Mouse (Mus musculus): Measurements from ENCODE around the gene Cdca7l. TPM values are rescaled to one million over a fixed set of nuclear protein-coding genes. Genes with fewer than 3 reads are reported as not detected.
"Not testable (repeated sequence)": the region's sequence is repeated elsewhere in the genome, so short reads cannot be mapped to it uniquely, and the experiment has no call there.

Gene Cdca7l
- total RNA-seq (2014; fragmentation: Nextera tagmentation) = 63.2 and 75.7 TPM in 2 replicates
- 130 and 145 TPM in 2 replicates for total RNA-seq (2017)

GRCm38 (mm10) chr12:117803989-117804388 is at the start of gene Cdca7l:
Gene Cdca7l, plus strand, starts transcription at chr12:117804289.
- ATAC-seq (replicated peaks; ENCODE audit: poor library complexity, severe bottlenecking) = not testable (repeated sequence)

- ATAC-seq (replicated peaks; ENCODE audit: poor library complexity, severe bottlenecking) = peak; percentile 28; the same call in 1 of the 2 replicates
Observed at GRCm38 (mm10) chr12:117756010-117756409, 48.1 kb upstream of the Cdca7l start.

- ATAC-seq (replicated peaks; ENCODE audit: poor library complexity, severe bottlenecking) = no peak
Observed at GRCm38 (mm10) chr12:117760373-117760772, 43.7 kb upstream of the Cdca7l start.

- ATAC-seq (replicated peaks; ENCODE audit: poor library complexity, severe bottlenecking) = no peak
Observed at GRCm38 (mm10) chr12:117760846-117761245, 43.2 kb upstream of the Cdca7l start.

- ATAC-seq (replicated peaks; ENCODE audit: poor library complexity, severe bottlenecking) = no peak
Observed at GRCm38 (mm10) chr12:117761698-117762097, 42.4 kb upstream of the Cdca7l start.

- ATAC-seq (replicated peaks; ENCODE audit: poor library complexity, severe bottlenecking) = no peak
Observed at GRCm38 (mm10) chr12:117763247-117763646, 40.8 kb upstream of the Cdca7l start.

GRCm38 (mm10) chr12:117764839-117765238 is 39.2 kb upstream of the Cdca7l start:
- ATAC-seq (replicated peaks; ENCODE audit: poor library complexity, severe bottlenecking) = peak; percentile 92

GRCm38 (mm10) chr12:117769113-117769512 is 35.0 kb upstream of the Cdca7l start:
- ATAC-seq (replicated peaks; ENCODE audit: poor library complexity, severe bottlenecking) = peak; percentile 48

- no peak for ATAC-seq (replicated peaks; ENCODE audit: poor library complexity, severe bottlenecking)
Observed at GRCm38 (mm10) chr12:117770211-117770610, 33.9 kb upstream of the Cdca7l start.

- ATAC-seq (replicated peaks; ENCODE audit: poor library complexity, severe bottlenecking) = no peak
Observed at GRCm38 (mm10) chr12:117771156-117771555, 32.9 kb upstream of the Cdca7l start.

- peak; percentile 82 for ATAC-seq (replicated peaks; ENCODE audit: poor library complexity, severe bottlenecking)
Observed at GRCm38 (mm10) chr12:117772638-117773037, 31.5 kb upstream of the Cdca7l start.

- ATAC-seq (replicated peaks; ENCODE audit: poor library complexity, severe bottlenecking) = no peak
Observed at GRCm38 (mm10) chr12:117776841-117777240, 27.2 kb upstream of the Cdca7l start.

GRCm38 (mm10) chr12:117781360-117781759 is 22.7 kb upstream of the Cdca7l start:
- no peak for ATAC-seq (replicated peaks; ENCODE audit: poor library complexity, severe bottlenecking)

GRCm38 (mm10) chr12:117783426-117783825 is 20.7 kb upstream of the Cdca7l start:
- no peak for ATAC-seq (replicated peaks; ENCODE audit: poor library complexity, severe bottlenecking)

- no peak for ATAC-seq (replicated peaks; ENCODE audit: poor library complexity, severe bottlenecking)
Observed at GRCm38 (mm10) chr12:117786621-117787020, 17.5 kb upstream of the Cdca7l start.

GRCm38 (mm10) chr12:117788513-117789011 is 15.5 kb upstream of the Cdca7l start:
- no peak for ATAC-seq (replicated peaks; ENCODE audit: poor library complexity, severe bottlenecking)

GRCm38 (mm10) chr12:117789017-117789416 is 15.1 kb upstream of the Cdca7l start:
- ATAC-seq (replicated peaks; ENCODE audit: poor library complexity, severe bottlenecking) = no peak

GRCm38 (mm10) chr12:117795303-117795702 is 8.8 kb upstream of the Cdca7l start:
- ATAC-seq (replicated peaks; ENCODE audit: poor library complexity, severe bottlenecking) = no peak

- no peak for ATAC-seq (replicated peaks; ENCODE audit: poor library complexity, severe bottlenecking)
Observed at GRCm38 (mm10) chr12:117805576-117805975, 1.5 kb downstream of the Cdca7l start.

GRCm38 (mm10) chr12:117806007-117806451 is 1.9 kb downstream of the Cdca7l start:
- no peak for ATAC-seq (replicated peaks; ENCODE audit: poor library complexity, severe bottlenecking)

GRCm38 (mm10) chr12:117806470-117806869 is 2.4 kb downstream of the Cdca7l start:
- ATAC-seq (replicated peaks; ENCODE audit: poor library complexity, severe bottlenecking) = no peak

GRCm38 (mm10) chr12:117807637-117808036 is 3.5 kb downstream of the Cdca7l start:
- ATAC-seq (replicated peaks; ENCODE audit: poor library complexity, severe bottlenecking) = no peak

Measured in granulocyte monocyte progenitor cell, adult 5-6 weeks (primary cell).